Mouse (Mus musculus) intestine, postnatal 0 days (tissue): ENCODE results near the gene Olfr1082. TPM values are rescaled to one million over a fixed set of nuclear protein-coding genes. Genes with fewer than 3 reads are reported as not detected.
"Not testable (repeated sequence)": the region's sequence is repeated elsewhere in the genome, so short reads cannot be mapped to it uniquely, and the experiment has no call there.

Experiments used
- ATAC-seq: fragments of 200-750 bp; cut with Nextera tagmentation; 2 replicates; pipeline ENCODE4 v1.8.0; 2017; ENCODE audit warnings: mild to moderate bottlenecking, moderate TSS enrichment, moderate library complexity
- H3K27ac ChIP-seq: fragments of 300-500 bp; sonication (generic); 2 replicates; pipeline ENCODE4 v1.5.1; 2014; ENCODE audit warnings: mild to moderate bottlenecking, low read depth, low read length, moderate library complexity
- H3K27me3 ChIP-seq: fragments of 300-500 bp; sonication (generic); replicated peaks from 2 replicates; pipeline ENCODE4 v1.6.1; 2014; ENCODE audit warnings: low read length, mixed read lengths; ENCODE audit not compliant: control insufficient read depth, insufficient read depth
- H3K36me3 ChIP-seq: fragments of 300-500 bp; sonication (generic); 2 replicates; pipeline ENCODE4 v1.6.1; 2014; ENCODE audit warnings: mild to moderate bottlenecking, moderate library complexity; ENCODE audit not compliant: control insufficient read depth, insufficient read depth
- H3K4me1 ChIP-seq: fragments of 300-500 bp; sonication (generic); replicated peaks from 2 replicates; pipeline ENCODE4 v1.6.1; 2014; ENCODE audit warnings: antibody characterized with exemption, low read length, mixed read lengths; ENCODE audit not compliant: control insufficient read depth, insufficient read depth
- H3K4me2 ChIP-seq: fragments of 300-500 bp; sonication (generic); replicated peaks from 2 replicates; pipeline ENCODE4 v1.6.1; 2014; ENCODE audit warnings: low read depth, mild to moderate bottlenecking, moderate library complexity
- H3K4me3 ChIP-seq: fragments of 300-500 bp; sonication (generic); 2 replicates; pipeline ENCODE4 v1.5.1; 2014; ENCODE audit warnings: low read depth, low read length
- H3K9ac ChIP-seq: fragments of 300-500 bp; sonication (generic); 2 replicates; pipeline ENCODE4 v1.6.1; 2014; ENCODE audit warnings: mild to moderate bottlenecking, low read depth, low read length
- H3K9me3 ChIP-seq: fragments of 300-500 bp; sonication (generic); 2 replicates; pipeline ENCODE4 v1.6.1; 2016; ENCODE audit warnings: mixed run types; ENCODE audit not compliant: control insufficient read depth
- WGBS: fragments of 180-500 bp; shearing (Covaris S2); extraction: QIAGEN DNeasy Blood & Tissue Kit; methylation state at CpG from one replicate; pipeline ENCODE4 v1.1.7; 2014; 5-methylcytosine and 5-hydroxymethylcytosine counted together
- polyA plus RNA-seq: library from polyadenylated mRNA; unstranded; fragments of >200 nt; fragmentation: Nextera tagmentation; extraction: Ambion mirVana; gene quantifications from 2 replicates; pipeline ENCODE4 v1.2.1, GENCODE M21; 2015

The Olfr1082 gene
- polyA plus RNA-seq: not detected in 2 replicates

DNA sequence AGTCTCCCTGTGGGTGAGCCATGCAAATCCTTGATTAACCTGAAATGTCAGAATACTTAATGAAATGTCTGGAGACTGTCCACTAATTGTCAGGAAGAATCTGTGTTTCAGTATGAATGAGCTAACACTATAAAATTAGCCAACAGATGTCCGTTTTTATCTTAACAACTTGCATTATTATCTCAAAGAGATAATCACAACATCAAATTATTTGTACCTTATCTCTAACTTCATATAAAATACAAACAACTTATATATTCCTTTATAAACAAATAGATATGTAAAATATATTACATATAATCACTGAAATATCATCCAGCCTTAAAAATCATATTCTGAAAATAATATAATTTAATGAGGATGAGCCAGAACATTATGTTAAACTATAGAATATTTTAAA lies at the start of gene Olfr1082:
Gene Olfr1082, minus strand, starts transcription at position 101 of the 400 bp plus-strand sequence.
- not testable (repeated sequence) for H3K36me3 ChIP-seq, ATAC-seq, H3K4me2 ChIP-seq, H3K27ac ChIP-seq, H3K9me3 ChIP-seq, H3K27me3 ChIP-seq, H3K4me1 ChIP-seq, H3K9ac ChIP-seq, H3K4me3 ChIP-seq
- WGBS: 56% methylated on average over 1 of the region's 1 CpGs

DNA sequence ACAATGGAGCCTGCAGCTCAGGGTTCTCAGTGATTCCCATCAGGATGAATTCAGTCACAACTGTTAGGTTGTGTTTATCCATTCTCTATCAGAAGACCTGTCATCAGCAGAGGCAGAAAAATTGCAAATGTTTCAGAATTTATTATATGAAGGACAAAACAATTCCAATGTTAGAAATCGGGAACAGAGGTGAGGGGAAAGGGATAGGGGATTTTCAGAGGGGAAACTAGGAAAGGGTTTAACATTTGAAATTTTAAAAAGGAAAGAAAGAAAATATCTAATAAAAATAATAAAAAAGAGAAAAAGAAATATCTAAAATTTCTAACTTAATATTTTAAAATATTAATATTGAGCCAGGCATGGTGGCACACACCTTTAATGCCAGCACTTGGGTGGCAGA lies 40.9 kb upstream of the Olfr1082 start, which contains the start of gene Olfr1084:
Gene Olfr1084, minus strand, starts transcription at position 101 of the 400 bp plus-strand sequence.
- not testable (repeated sequence) for H3K4me1 ChIP-seq, H3K4me2 ChIP-seq, H3K9ac ChIP-seq, H3K4me3 ChIP-seq, H3K36me3 ChIP-seq, ATAC-seq, H3K27ac ChIP-seq, H3K9me3 ChIP-seq, H3K27me3 ChIP-seq
- 70% methylated on average over 1 of the region's 1 CpGs for WGBS

DNA sequence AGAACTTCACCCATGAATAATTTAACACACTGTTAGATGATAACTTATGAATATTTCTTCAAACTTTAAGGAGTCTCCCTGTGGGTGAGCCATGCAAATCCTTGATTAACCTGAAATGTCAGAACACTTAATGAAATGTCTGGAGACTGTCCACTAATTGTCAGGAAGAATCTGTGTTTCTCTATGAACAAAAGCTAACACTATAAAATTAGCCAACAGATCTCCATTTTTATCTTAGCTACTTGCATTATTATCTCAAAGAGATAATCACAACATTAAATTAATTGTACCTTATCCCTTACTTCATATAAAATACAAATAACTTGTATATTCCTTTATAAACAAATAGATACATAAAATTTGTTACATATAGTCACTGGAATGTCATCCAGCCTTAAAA lies 40.6 kb downstream of the Olfr1082 start, which contains the start of gene Olfr1080:
Gene Olfr1080, minus strand, starts transcription at position 101 of the 400 bp plus-strand sequence.
- not testable (repeated sequence) for H3K4me1 ChIP-seq, H3K9me3 ChIP-seq, H3K27me3 ChIP-seq, ATAC-seq, H3K36me3 ChIP-seq, H3K27ac ChIP-seq, H3K4me3 ChIP-seq, H3K9ac ChIP-seq, H3K4me2 ChIP-seq

Other genes with a start within 250 kb of the Olfr1082 start
- not detected in 2 replicates for gene Olfr1055, start 248.7 kb downstream of the Olfr1082 start, polyA plus RNA-seq
- gene Olfr1056, start 236.5 kb downstream of the Olfr1082 start, polyA plus RNA-seq: not detected in 2 replicates
- gene Olfr1057, start 220.6 kb downstream of the Olfr1082 start, polyA plus RNA-seq: not detected in 2 replicates
- gene Olfr1058, start 210.4 kb downstream of the Olfr1082 start, polyA plus RNA-seq: not detected in 2 replicates
- gene Olfr1061, start 184.9 kb downstream of the Olfr1082 start, polyA plus RNA-seq: not detected in 2 replicates
- not detected in 2 replicates for gene Olfr1062, start 172.2 kb downstream of the Olfr1082 start, polyA plus RNA-seq
- not detected in 2 replicates for gene Olfr1065, start 148.4 kb downstream of the Olfr1082 start, polyA plus RNA-seq
- gene Olfr1066, start 142.7 kb downstream of the Olfr1082 start, polyA plus RNA-seq: not detected in 2 replicates
- gene Olfr228, start 111.6 kb downstream of the Olfr1082 start, polyA plus RNA-seq: not detected in 2 replicates
- not detected in 2 replicates for gene Olfr1076, start 90.5 kb downstream of the Olfr1082 start, polyA plus RNA-seq
- not detected in 2 replicates for gene Olfr1079, start 56.5 kb downstream of the Olfr1082 start, polyA plus RNA-seq
- gene Olfr1080, start 40.7 kb downstream of the Olfr1082 start, polyA plus RNA-seq: not detected in 2 replicates
- not detected in 2 replicates for gene Olfr1084, start 40.8 kb upstream of the Olfr1082 start, polyA plus RNA-seq
- not detected in 2 replicates for gene Olfr1085, start 63.1 kb upstream of the Olfr1082 start, polyA plus RNA-seq
- gene Olfr1086, start 81.1 kb upstream of the Olfr1082 start, polyA plus RNA-seq: not detected in 2 replicates
- not detected in 2 replicates for gene Olfr1087, start 99.4 kb upstream of the Olfr1082 start, polyA plus RNA-seq
- not detected in 2 replicates for gene Olfr1089, start 134.7 kb upstream of the Olfr1082 start, polyA plus RNA-seq
- gene Olfr1090, start 160.0 kb upstream of the Olfr1082 start, polyA plus RNA-seq: not detected in 2 replicates
- gene Olfr1093, start 183.5 kb upstream of the Olfr1082 start, polyA plus RNA-seq: not detected in 2 replicates
- gene Olfr141, start 211.1 kb upstream of the Olfr1082 start, polyA plus RNA-seq: not detected in 2 replicates
- not detected in 2 replicates for gene Olfr1094, start 225.7 kb upstream of the Olfr1082 start, polyA plus RNA-seq